Mouse (Mus musculus) liver, embryonic 14.5 days (tissue): ENCODE results near the gene Gm20721.

Source experiments
- CTCF ChIP-seq: IDR thresholded peaks from 2 replicates; pipeline ENCODE4 v1.5.1; 2016; ENCODE audit warnings: antibody characterized with exemption, low read depth, control low read depth
- EP300 ChIP-seq: IDR thresholded peaks from 2 replicates; pipeline ENCODE4 v1.6.1; 2016; ENCODE audit warnings: antibody characterized with exemption, low read depth

GRCm38 (mm10) chr2:174344003-174344655 lies 2.4 kb downstream of the Gm20721 start:
- TF ChIP-seq CTCF (no peak), EP300 (no peak)
